Mouse (Mus musculus) small intestine, adult 2 months (tissue): ENCODE measurements at regions not wholly inside any gene's neighbourhood (a gene's known extent, or its start where the extent isn't known, plus 50 kb on each side); places are given as distances from the start of the nearest gene placed in this dataset.

ENCODE experiments used
- CTCF ChIP-seq: fragments of 200-500 bp; IDR thresholded peaks from 2 replicates; pipeline ENCODE4 v1.5.1; 2012; ENCODE audit warnings: low read depth, mild to moderate bottlenecking, control low read depth, inconsistent platforms, low read length, moderate library complexity, mixed read lengths; ENCODE audit not compliant: insufficient replicate concordance, insufficient read length; ENCODE audit errors: extremely low read depth
- POLR2A ChIP-seq: fragments of 200-500 bp; IDR thresholded peaks from 2 replicates; pipeline ENCODE4 v1.6.1; 2012; ENCODE audit warnings: low read depth, mild to moderate bottlenecking, control low read depth, inconsistent platforms, low read length, moderate library complexity

DNA sequence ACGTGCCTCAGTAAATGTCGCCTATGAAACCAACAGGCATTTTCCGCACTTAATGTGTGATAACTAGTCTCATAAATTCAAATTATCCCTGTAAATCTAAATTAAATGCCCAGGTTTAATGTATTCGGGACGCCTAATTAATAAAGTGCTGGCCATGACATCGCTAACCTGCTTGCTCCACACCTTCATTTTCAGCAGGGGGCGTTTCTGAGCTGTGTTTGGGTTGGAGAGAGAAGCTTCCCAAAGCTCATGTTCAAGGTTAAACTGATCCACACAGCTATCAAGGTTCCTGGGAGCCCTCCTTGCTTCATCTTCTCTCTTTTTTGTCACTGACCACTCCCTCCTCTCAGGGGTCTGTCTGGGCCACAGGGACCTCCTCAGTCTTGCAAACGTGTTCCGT, 359.2 kb downstream of the Ptpru start:
- TF ChIP-seq CTCF (no peak), POLR2A (no peak)
